Mouse (Mus musculus) heart, postnatal 0 days (tissue): ENCODE results near the gene Zfp213. TPM values are rescaled to one million over a fixed set of nuclear protein-coding genes. Genes with fewer than 3 reads are reported as not detected.

Experiments
- ATAC-seq: fragments of 200-750 bp; cut with Nextera tagmentation; 2 replicates; pipeline ENCODE4 v1.8.0; 2017; ENCODE audit warnings: low read depth, moderate number of reproducible peaks, moderate library complexity; ENCODE audit not compliant: insufficient read depth
- DNase-seq: peaks from one replicate; pipeline ENCODE4 v3.0.0-alpha.2; 2016; ENCODE audit warnings: low spot score
- H3K27ac ChIP-seq: fragments of 300-500 bp; sonication (generic); 2 replicates; pipeline ENCODE4 v1.5.1; 2014; ENCODE audit warnings: low read depth, mild to moderate bottlenecking
- H3K27me3 ChIP-seq: fragments of 300-500 bp; sonication (generic); 2 replicates; pipeline ENCODE4 v1.6.1; 2014; ENCODE audit warnings: low read length, mixed read lengths; ENCODE audit not compliant: control insufficient read depth, insufficient read depth
- H3K36me3 ChIP-seq: fragments of 300-500 bp; sonication (generic); replicated peaks from 2 replicates; pipeline ENCODE4 v1.6.1; 2014; ENCODE audit warnings: low read length, mixed read lengths; ENCODE audit not compliant: control insufficient read depth, insufficient read depth
- H3K4me1 ChIP-seq: fragments of 300-500 bp; sonication (generic); 2 replicates; pipeline ENCODE4 v1.6.1; 2014; ENCODE audit warnings: antibody characterized with exemption; ENCODE audit not compliant: control insufficient read depth, insufficient read depth
- H3K4me2 ChIP-seq: fragments of 300-500 bp; sonication (generic); 2 replicates; pipeline ENCODE4 v1.6.1; 2014; ENCODE audit warnings: low read depth, mild to moderate bottlenecking, low read length, moderate library complexity
- H3K4me3 ChIP-seq: fragments of 300-500 bp; sonication (generic); 2 replicates; pipeline ENCODE4 v1.5.1; 2014; ENCODE audit warnings: low read depth, low read length
- H3K9ac ChIP-seq: fragments of 300-500 bp; sonication (generic); replicated peaks from 2 replicates; pipeline ENCODE4 v1.6.1; 2014; ENCODE audit warnings: low read depth, low read length, mixed read lengths
- H3K9me3 ChIP-seq: fragments of 300-500 bp; sonication (generic); replicated peaks from 2 replicates; pipeline ENCODE4 v1.6.1; 2016; ENCODE audit warnings: low read length; ENCODE audit not compliant: control insufficient read depth
- CTCF ChIP-seq: IDR thresholded peaks from 2 replicates; pipeline ENCODE4 v1.5.1; 2016; ENCODE audit warnings: antibody characterized with exemption, control low read depth, low read depth
- EP300 ChIP-seq: IDR thresholded peaks from 2 replicates; pipeline ENCODE4 v1.6.1; 2016; ENCODE audit warnings: antibody characterized with exemption, low read depth
- WGBS: fragments of 180-500 bp; shearing (Covaris S2); extraction: QIAGEN DNeasy Blood & Tissue Kit; methylation state at CpG from one replicate; pipeline ENCODE4 v1.1.7; 2014; 5-methylcytosine and 5-hydroxymethylcytosine counted together
- polyA plus RNA-seq: library from polyadenylated mRNA; unstranded; fragments of >200 nt; fragmentation: Nextera tagmentation; extraction: Ambion mirVana; gene quantifications from 2 replicates; pipeline ENCODE4 v1.2.1, GENCODE M21; 2015
- total RNA-seq: library from RNA; depleted of rRNA; stranded (reverse); fragments of >200 nt; gene quantifications from 2 replicates; pipeline ENCODE4 v1.2.3, GENCODE M21; 2014; ENCODE audit warnings: low replicate concordance

Zfp213 gene
- total and polyA plus RNA-seq, 2 experiments from 2014 or later = 9.8 to 21.4 TPM

DNA sequence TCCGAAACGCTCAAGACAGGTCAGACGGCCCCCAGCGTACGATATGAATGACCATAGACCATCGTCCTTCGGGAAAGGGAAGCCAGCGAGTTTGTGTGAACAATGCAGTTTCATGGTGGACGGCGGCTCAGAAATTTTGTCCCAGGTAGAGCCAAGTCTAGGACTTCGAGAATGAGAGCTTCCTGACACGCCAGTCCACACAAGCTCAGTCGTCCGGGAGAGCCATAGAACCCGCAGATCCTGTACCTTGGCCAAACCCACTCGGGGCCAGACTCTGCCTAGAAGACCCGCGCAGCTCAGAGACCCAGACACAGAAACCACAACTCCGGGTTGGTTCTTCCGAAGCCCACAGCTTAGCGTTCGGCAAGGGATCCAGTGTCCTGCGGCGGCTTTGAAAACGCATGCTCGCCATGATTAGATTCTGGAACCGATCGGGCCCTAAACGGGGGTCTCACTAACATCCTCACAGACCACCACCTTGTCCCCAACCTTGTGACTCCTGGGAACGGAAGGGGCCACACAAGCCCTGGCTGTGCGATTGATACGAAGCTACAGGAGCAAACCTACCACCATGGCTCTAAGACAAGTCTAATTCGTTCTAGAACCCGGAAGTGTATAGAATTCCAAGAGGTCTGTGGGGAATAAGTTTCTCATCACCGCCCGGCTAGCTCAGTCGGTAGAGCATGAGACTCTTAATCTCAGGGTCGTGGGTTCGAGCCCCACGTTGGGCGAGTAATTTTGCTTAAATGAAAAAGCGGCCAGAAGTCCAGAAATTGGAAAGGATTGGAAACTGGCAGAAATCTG is 17.1 kb downstream of the Zfp213 start:
- ATAC-seq = peak; percentile 33
- peak; percentile 68 for DNase-seq
- Histone ChIP-seq H3K36me3 (no peaks in the 10 kb centered on the region), H3K27me3 (no peaks in the 10 kb centered on the region), H3K4me2 (peak overlapping the region; percentile 69), H3K9ac (peak overlapping the region; percentile 79), H3K4me3 (peak overlapping the region; percentile 84), H3K27ac (peak overlapping the region; percentile 84), H3K4me1 (no peaks in the 10 kb centered on the region; the same call in 1 of the 2 replicates), H3K9me3 (no peaks in the 10 kb centered on the region)
- WGBS = under 1% methylated on average over 42 of the region's 42 CpGs
- no peak for TF ChIP-seq CTCF
- 0 out of 2 replicates have a peak, but pooled peaks have one; percentile 2 for TF ChIP-seq EP300

- Histone ChIP-seq H3K27ac (peak overlapping the region; percentile 84), H3K4me2 (peak overlapping the region; percentile 69), H3K27me3 (no peaks in the 10 kb centered on the region), H3K9ac (peak overlapping the region; percentile 79), H3K9me3 (no peaks in the 10 kb centered on the region), H3K4me3 (peak overlapping the region; percentile 84), H3K4me1 (no peaks in the 10 kb centered on the region; the same call in 1 of the 2 replicates), H3K36me3 (no peaks in the 10 kb centered on the region)
- WGBS = under 1% methylated on average over 20 of the region's 20 CpGs
- peak; percentile 39 for ATAC-seq
- peak; percentile 64 for DNase-seq
- TF ChIP-seq CTCF (no peak), EP300 (0 out of 2 replicates have a peak, but pooled peaks have one; percentile 11)
These were observed 17.7 kb downstream of the Zfp213 start for GRCm38 (mm10) chr17:23546333-23546701.

GRCm38 (mm10) chr17:23545841-23546240 is 18.2 kb downstream of the Zfp213 start:
- ATAC-seq = no peak
- no peak overlapping the region for H3K4me3 ChIP-seq

DNA sequence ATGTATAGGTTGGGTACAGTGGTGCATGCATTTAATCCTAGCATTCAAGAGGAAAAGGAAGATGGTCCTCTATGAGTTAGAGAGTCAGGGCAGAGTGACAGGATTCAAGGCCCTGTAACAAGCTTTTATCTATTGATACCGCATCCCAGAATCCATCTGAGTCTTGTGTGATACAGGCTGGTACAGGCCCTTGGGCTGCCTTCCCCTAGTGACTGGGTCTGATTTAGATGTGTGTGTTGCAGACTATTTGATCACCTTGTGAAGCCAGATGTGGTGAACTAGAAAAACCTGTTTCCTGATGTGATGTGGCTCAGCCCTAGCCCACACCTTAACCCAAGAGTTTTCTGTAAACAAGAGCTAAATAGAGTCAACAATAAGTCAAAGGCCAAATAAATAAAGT is 19.3 kb downstream of the Zfp213 start:
- no peak for DNase-seq
- 97% methylated on average over 1 of the region's 1 CpGs for WGBS
- H3K9me3 ChIP-seq = no peaks in the 10 kb centered on the region

More at GRCm38 (mm10) chr17:23545841-23546240, 18.2 kb downstream of the Zfp213 start:
- H3K4me1 ChIP-seq = no peaks in the 10 kb centered on the region; the same call in 1 of the 2 replicates
- no peaks in the 10 kb centered on the region for H3K27me3 ChIP-seq
- H3K27ac ChIP-seq = no peak overlapping the region
- H3K36me3 ChIP-seq = no peaks in the 10 kb centered on the region
- no peak overlapping the region for H3K9ac ChIP-seq
- WGBS = 12% methylated on average over 6 of the region's 6 CpGs
- no peak overlapping the region for H3K4me2 ChIP-seq
- H3K9me3 ChIP-seq = no peaks in the 10 kb centered on the region
- TF ChIP-seq CTCF = no peak
- TF ChIP-seq EP300 = no peak
- DNase-seq = no peak

DNA sequence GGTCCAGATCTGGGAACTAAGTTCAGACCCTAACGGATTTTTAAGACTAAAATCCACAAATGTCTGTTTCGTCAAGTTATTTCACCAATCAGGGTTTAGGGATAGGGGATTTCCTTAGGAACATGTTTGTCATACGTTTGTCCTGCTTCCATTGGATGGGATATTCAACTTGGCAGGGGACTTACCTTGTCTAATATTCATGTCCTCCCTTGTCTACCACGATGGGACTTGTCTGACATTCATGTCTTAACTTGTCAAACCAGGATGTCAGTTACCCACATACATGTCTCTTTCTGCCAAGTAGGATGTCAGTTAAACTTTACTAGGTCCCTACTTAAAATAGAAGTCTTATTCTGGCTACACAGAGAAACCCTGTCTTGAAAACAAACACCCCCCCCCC is 20.1 kb downstream of the Zfp213 start:
- Histone ChIP-seq H3K4me1 (no peaks in the 10 kb centered on the region), H3K9me3 (no peaks in the 10 kb centered on the region), H3K9ac (no peak overlapping the region), H3K27me3 (0 out of 2 replicates have a peak, but pooled peaks cover 3% of the 10 kb centered on the region), H3K4me3 (no peak overlapping the region), H3K27ac (no peak overlapping the region), H3K36me3 (no peaks in the 10 kb centered on the region), H3K4me2 (no peak overlapping the region)
- 64% methylated on average over 4 of the region's 4 CpGs for WGBS
- TF ChIP-seq CTCF = no peak
- no peak for TF ChIP-seq EP300
- no peak for DNase-seq
- no peak for ATAC-seq

More for the DNA sequence above, 19.3 kb downstream of the Zfp213 start:
- H3K27ac ChIP-seq = no peak overlapping the region
- H3K4me3 ChIP-seq = no peak overlapping the region
- H3K4me2 ChIP-seq = no peak overlapping the region
- H3K36me3 ChIP-seq = no peaks in the 10 kb centered on the region
- 0 out of 2 replicates have a peak, but pooled peaks cover 2% of the 10 kb centered on the region for H3K27me3 ChIP-seq
- no peak for TF ChIP-seq EP300
- TF ChIP-seq CTCF = no peak
- H3K9ac ChIP-seq = no peak overlapping the region
- H3K4me1 ChIP-seq = no peaks in the 10 kb centered on the region; the same call in 1 of the 2 replicates
- ATAC-seq = no peak
